Mouse (Mus musculus): ENCODE measurements around the gene Gm8024.
"Not testable (repeated sequence)": the region's sequence is repeated elsewhere in the genome, so short reads cannot be mapped to it uniquely, and the experiment has no call there.

The Gm8024 gene

GRCm38 (mm10) chr14:42524182-42524581 is at the start of gene Gm8024:
TSS of gene Gm8024 (minus strand) at chr14:42524282.
- not testable (repeated sequence) for DNase-seq (ENCODE audit: low spot score)

DNA sequence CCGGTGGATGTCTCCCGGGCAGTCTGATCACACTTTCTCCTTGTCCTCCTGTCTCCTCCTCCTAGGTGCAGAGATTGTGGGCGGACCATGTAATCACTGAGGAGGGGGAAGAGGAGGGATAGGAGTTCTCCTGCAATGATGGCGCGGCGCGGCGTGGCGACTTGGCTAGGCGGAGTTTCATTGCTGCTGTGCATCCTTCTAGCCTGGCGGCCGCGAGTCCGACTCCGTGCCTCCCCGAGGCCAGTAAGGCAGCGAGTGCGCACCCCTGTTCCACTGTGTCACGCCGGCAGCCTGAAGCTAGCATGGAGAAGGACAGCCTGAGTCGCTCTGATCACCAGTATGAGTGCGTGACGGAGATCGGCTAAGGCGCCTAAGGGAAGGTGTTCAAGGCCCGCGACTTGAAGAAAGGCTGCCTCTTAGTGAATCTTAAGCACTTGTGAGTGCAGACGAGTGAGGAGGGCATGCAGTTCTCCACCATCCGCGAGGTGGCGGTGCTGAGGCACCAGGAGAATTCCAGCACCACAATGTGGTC is 19.2 kb upstream of the Gm8024 start:
- not testable (repeated sequence) for DNase-seq (ENCODE audit: low spot score)

DNA sequence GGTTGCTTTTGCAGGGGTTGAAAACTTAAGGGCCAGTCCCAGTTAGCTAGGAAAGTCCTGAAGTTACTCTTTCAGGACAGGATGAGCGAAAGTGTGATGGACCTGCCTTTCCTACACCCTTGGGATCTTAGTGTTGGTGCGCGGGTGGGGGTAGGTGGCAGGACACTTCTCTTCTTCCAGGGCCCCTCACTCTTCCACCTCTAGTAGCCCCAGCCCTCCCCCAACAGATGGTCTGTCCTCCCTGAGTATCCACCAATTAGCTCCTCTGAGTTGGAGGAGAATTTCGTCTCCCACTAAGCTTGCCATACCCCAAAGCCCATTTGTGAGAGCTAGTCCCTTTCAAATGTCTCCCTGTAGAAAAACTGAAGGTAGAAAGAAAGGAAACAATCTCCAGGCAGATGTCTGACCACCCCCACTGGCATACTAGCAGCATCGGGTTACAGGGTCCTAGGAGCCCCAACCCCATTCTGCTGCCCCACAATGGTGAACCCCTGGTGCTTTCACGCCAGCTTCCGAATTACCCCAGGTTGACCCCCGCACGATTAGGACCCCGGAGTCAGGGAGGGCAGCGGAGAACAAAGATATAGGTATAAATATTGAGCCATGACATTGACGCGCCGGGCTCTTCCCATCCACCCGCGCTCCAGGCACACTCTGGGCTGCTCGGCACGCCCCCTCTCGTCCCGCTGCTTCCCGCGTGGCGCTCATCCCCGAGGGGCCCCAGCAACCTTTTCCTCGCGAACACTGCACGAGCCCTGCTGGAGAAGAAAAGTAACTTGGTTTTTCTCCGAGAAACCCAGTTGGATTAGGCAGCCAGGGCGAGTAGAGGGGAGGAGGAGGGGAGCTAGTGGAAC is 18.5 kb upstream of the Gm8024 start:
- not testable (repeated sequence) for DNase-seq (ENCODE audit: low spot score)

DNA sequence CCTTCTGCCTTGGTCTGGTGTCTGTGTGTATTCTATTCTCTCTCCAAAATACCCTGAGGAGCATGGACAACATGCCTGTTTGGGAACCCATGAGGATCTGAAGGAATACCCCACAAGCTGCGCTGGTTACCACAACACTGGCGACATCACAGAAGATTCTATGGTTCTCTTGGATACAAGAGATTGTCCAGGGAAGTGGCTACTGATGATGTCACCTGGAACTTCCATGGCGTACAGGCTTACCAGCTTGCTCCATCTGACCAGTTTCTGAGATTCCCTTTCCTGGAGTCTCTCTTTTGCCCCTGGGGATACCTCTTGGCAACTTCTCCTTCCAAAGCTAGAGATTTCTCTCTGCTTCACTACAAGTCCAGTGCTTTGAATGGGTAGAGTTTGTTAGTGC is 21.8 kb downstream of the Gm8024 start, which contains the start of gene Gm8020:
TSS of gene Gm8020 (minus strand) at position 101 of the 400 bp plus-strand sequence.
- DNase-seq (ENCODE audit: low spot score): not testable (repeated sequence)

Measured in embryo, embryonic 10 days (tissue).